Mouse (Mus musculus) liver, adult 2 months (tissue): ENCODE measurements around the gene 1810010H24Rik. TPM values are rescaled to one million over a fixed set of nuclear protein-coding genes. Genes with fewer than 3 reads are reported as not detected.
A peak's percentile ranks its signal among the peaks of the same experiment; 100 is the strongest.

Experiments used
- DNase-seq: peaks from one replicate; pipeline ENCODE4 v3.0.0-alpha.2; 2011; ENCODE audit warnings: low read depth, low spot score; ENCODE audit errors: extremely low read depth
- H3K27ac ChIP-seq: fragments of 200-500 bp; replicated peaks from 2 replicates; pipeline ENCODE4 v1.5.1; 2012; ENCODE audit warnings: low read depth, mild to moderate bottlenecking, control low read depth, inconsistent platforms, low read length; ENCODE audit not compliant: insufficient read depth
- H3K27me3 ChIP-seq: fragments of 200-500 bp; 2 replicates; pipeline ENCODE4 v1.6.1; 2012; ENCODE audit warnings: mild to moderate bottlenecking, moderate library complexity, low read length, inconsistent platforms; ENCODE audit not compliant: control insufficient read depth, insufficient read depth
- H3K36me3 ChIP-seq: fragments of 200-500 bp; 2 replicates; pipeline ENCODE4 v1.6.1; 2012; ENCODE audit warnings: low read length, inconsistent platforms; ENCODE audit not compliant: control insufficient read depth, insufficient read depth
- H3K4me1 ChIP-seq: fragments of 200-500 bp; 2 replicates; pipeline ENCODE4 v1.6.1; 2011; ENCODE audit warnings: low read length; ENCODE audit not compliant: control insufficient read depth, insufficient read depth
- H3K4me3 ChIP-seq: fragments of 200-500 bp; 2 replicates; pipeline ENCODE4 v1.5.1; 2011; ENCODE audit warnings: low read depth, mild to moderate bottlenecking, control low read depth, low read length, moderate library complexity; ENCODE audit not compliant: insufficient read depth
- H3K79me2 ChIP-seq: fragments of 200-500 bp; 2 replicates; pipeline ENCODE4 v1.6.1; 2012; ENCODE audit warnings: inconsistent platforms, mild to moderate bottlenecking, low read length, moderate library complexity; ENCODE audit not compliant: control insufficient read depth, insufficient read depth
- H3K9ac ChIP-seq: fragments of 200-500 bp; 2 replicates; pipeline ENCODE4 v1.6.1; 2012; ENCODE audit warnings: low read depth, mild to moderate bottlenecking, control low read depth, inconsistent platforms, low read length
- CTCF ChIP-seq: fragments of 200-500 bp; IDR thresholded peaks from 2 replicates; pipeline ENCODE4 v1.5.1; 2011; ENCODE audit warnings: low read depth, low read length, control low read depth
- POLR2A ChIP-seq: fragments of 200-500 bp; IDR thresholded peaks from 2 replicates; pipeline ENCODE4 v1.6.1; 2011; ENCODE audit warnings: low read length, control low read depth; ENCODE audit not compliant: insufficient read depth; ENCODE audit errors: extremely low read depth
- WGBS: fragments of 180-500 bp; shearing (Covaris S2); methylation state at CpG from one replicate; pipeline ENCODE4 v1.1.7; 2018; 5-methylcytosine and 5-hydroxymethylcytosine counted together
- polyA plus RNA-seq: library from polyadenylated mRNA; depleted of rRNA; stranded (reverse); fragments of >200 nt; gene quantifications from 2 replicates; pipeline ENCODE4 v1.2.3, GENCODE M21; 2012
- total RNA-seq: library from RNA; depleted of rRNA; stranded (reverse); fragments of >200 nt; gene quantifications from 2 replicates; pipeline ENCODE4 v1.2.3, GENCODE M21; 2014

Gene 1810010H24Rik
- total and polyA plus RNA-seq, 2 experiments = 3.4 to 3.5 TPM

GRCm38 (mm10) chr11:107029536-107029935 lies 4.1 kb downstream of the 1810010H24Rik start:
- Histone ChIP-seq H3K27me3 (no peaks in the 10 kb centered on the region), H3K4me3 (no peak overlapping the region), H3K79me2 (no peaks in the 10 kb centered on the region), H3K9ac (no peak overlapping the region), H3K36me3 (no peaks in the 10 kb centered on the region), H3K4me1 (0 out of 2 replicates have a peak, but pooled peaks cover 8% of the 10 kb centered on the region), H3K27ac (no peak overlapping the region)
- TF ChIP-seq POLR2A (no peak), CTCF (no peak)
- no peak for DNase-seq
- 80% methylated on average over 19 of the region's 19 CpGs for WGBS

GRCm38 (mm10) chr11:107031635-107032034 lies 6.2 kb downstream of the 1810010H24Rik start:
- WGBS = 58% methylated on average over 7 of the region's 7 CpGs
- Histone ChIP-seq H3K27ac (no peak overlapping the region), H3K27me3 (no peaks in the 10 kb centered on the region), H3K36me3 (peaks cover 4% of the 10 kb centered on the region; the same call in 1 of the 2 replicates), H3K79me2 (no peaks in the 10 kb centered on the region), H3K4me1 (0 out of 2 replicates have a peak, but pooled peaks cover 5% of the 10 kb centered on the region), H3K9ac (no peak overlapping the region), H3K4me3 (no peak overlapping the region)
- TF ChIP-seq POLR2A (no peak), CTCF (no peak)
- DNase-seq = no peak

DNA sequence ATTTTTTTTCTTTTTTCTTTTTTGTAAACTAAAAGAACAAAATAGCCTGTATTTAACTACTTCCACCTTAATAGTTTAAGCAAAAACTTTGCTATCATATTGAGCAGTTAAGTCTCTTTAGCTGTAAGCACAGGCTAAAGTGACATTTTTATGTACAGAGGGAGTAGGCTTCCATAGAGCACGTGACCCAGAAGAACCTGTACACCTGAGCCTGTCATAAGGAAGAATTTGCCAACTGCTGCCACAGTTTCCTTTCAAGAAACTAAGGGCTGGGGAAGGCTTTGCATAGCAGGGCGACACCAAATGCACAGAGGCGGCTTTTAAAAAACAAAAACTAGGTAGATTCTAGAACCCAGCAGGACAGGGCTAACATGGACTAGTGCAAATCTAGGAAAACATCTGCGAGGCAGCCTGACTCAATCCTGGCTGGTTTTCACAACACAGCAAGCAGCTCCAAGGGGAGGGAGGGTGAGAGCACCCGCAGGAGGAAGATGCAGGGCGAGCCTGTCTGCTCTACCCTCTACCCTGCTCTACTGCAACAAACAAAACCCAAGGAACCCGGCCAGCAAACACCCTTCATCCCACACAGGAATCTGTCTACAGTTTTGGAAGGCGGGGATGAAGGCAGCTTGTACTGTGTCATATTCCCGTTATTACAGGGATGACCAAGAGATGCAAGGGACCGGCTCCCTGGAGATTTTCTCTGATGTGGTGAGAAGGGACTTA lies 8.8 kb downstream of the 1810010H24Rik start:
- H3K9ac ChIP-seq = no peak overlapping the region
- TF ChIP-seq POLR2A (no peak), CTCF (no peak)
- peaks cover 2% of the 10 kb centered on the region; the same call in 1 of the 2 replicates for H3K4me1 ChIP-seq
- WGBS = 92% methylated on average over 10 of the region's 10 CpGs
- no peaks in the 10 kb centered on the region for H3K79me2 ChIP-seq
- H3K27me3 ChIP-seq = no peaks in the 10 kb centered on the region
- no peak overlapping the region for H3K4me3 ChIP-seq
- peaks cover 4% of the 10 kb centered on the region; the same call in 1 of the 2 replicates for H3K36me3 ChIP-seq
- H3K27ac ChIP-seq = no peak overlapping the region
- no peak for DNase-seq

DNA sequence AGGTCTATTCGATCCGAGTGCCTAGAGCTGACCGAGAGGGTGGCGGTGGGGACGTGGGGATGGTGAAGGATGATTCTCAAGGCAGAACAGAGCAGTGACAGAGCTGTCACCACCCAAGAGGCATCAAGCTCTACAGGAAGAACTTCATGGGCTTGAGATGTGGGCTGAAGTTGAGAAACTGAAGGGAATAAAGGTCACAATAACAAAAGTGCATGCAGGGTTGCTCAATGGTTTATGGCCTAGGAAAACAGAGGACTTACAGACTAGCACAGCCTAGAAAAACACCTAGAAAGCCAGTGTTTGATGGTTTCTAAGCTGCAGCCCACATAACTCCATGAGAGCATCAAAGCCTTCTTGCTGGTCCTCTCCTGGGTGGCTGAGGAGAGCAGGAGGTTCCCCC lies 13.9 kb downstream of the 1810010H24Rik start:
- Histone ChIP-seq H3K79me2 (no peaks in the 10 kb centered on the region), H3K27me3 (no peaks in the 10 kb centered on the region), H3K4me3 (no peak overlapping the region), H3K27ac (peak overlapping the region; percentile 35), H3K9ac (no peak overlapping the region), H3K4me1 (peaks cover 13% of the 10 kb centered on the region; the same call in 1 of the 2 replicates), H3K36me3 (peaks cover 16% of the 10 kb centered on the region; the same call in 1 of the 2 replicates)
- peak; percentile 81 for DNase-seq
- TF ChIP-seq CTCF = no peak
- TF ChIP-seq POLR2A = no peak
- WGBS = 93% methylated on average over 5 of the region's 5 CpGs

DNA sequence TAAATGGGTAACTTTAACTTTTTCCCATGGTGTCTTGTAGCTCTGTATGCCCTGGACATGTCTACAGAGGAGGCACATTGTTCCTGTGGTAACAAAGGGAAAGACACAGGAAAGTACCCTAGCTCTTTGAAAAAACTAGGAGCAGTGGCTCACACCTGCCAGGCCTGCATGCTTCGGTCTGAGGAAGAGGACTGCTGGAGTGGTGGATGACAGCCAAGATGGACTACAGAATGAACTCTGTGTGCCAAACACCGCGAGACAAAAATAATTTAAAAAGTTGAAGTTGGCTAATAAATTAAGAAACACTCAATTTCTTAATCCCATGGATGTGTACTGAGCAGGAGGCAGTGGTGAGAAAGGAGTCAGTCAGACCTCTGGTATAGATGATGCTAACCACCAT lies 15.9 kb downstream of the 1810010H24Rik start:
- H3K36me3 ChIP-seq = peaks cover 12% of the 10 kb centered on the region; the same call in 1 of the 2 replicates
- TF ChIP-seq CTCF = no peak
- TF ChIP-seq POLR2A = no peak
- H3K9ac ChIP-seq = no peak overlapping the region
- peaks cover 27% of the 10 kb centered on the region for H3K4me1 ChIP-seq
- H3K27me3 ChIP-seq = no peaks in the 10 kb centered on the region
- no peak overlapping the region for H3K27ac ChIP-seq
- H3K79me2 ChIP-seq = no peaks in the 10 kb centered on the region
- no peak overlapping the region for H3K4me3 ChIP-seq
- DNase-seq = peak; percentile 51
- WGBS = 28% methylated on average over 3 of the region's 3 CpGs

GRCm38 (mm10) chr11:107043361-107043760 lies 17.9 kb downstream of the 1810010H24Rik start:
- no peak for TF ChIP-seq CTCF
- no peak for TF ChIP-seq POLR2A
- Histone ChIP-seq H3K27me3 (no peaks in the 10 kb centered on the region), H3K9ac (no peak overlapping the region), H3K36me3 (peaks cover 12% of the 10 kb centered on the region; the same call in 1 of the 2 replicates), H3K4me1 (peaks cover 38% of the 10 kb centered on the region), H3K4me3 (no peak overlapping the region), H3K79me2 (no peaks in the 10 kb centered on the region), H3K27ac (peak overlapping the region; percentile 27)
- DNase-seq = peak; percentile 86
- WGBS = 39% methylated on average over 11 of the region's 11 CpGs
